Mouse (Mus musculus): ENCODE results near the gene Eif5b. TPM values are rescaled to one million over a fixed set of nuclear protein-coding genes. Genes with fewer than 3 reads are reported as not detected.

Eif5b gene
- polyA plus RNA-seq, 1 experiment from 2014 or later: 14.2 TPM

DNA sequence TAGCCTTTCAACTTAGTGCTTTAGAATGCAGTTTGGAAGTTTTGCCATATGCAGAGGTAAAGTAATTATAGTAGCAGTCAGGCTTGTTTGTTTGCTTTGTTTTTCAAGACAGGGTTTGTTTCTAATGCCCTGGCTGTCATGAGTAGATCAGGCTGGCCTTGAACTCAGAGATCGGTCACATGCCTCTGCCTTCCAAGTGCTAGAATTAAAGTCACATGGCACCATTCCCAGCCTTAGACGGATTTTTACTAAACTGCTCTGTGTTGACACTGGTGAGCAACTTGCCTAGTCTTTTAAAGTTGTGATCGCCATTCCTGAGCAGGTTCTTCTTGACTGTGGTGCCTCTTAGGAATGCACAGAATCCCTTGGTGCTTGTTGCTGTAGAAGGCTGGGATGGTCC, 8.9 kb downstream of the Eif5b start:
- WGBS (ENCODE audit: insufficient replicate concordance): 68% methylated on average over 3 of the region's 3 CpGs
- no peak overlapping the region for H3K9ac ChIP-seq
- H3K27me3 ChIP-seq: no peaks in the 10 kb centered on the region
- no peak for ATAC-seq (ENCODE audit: insufficient read depth)
- H3K4me1 ChIP-seq (replicated peaks): peaks cover 66% of the 10 kb centered on the region
- H3K36me3 ChIP-seq (replicated peaks): 0 out of 2 replicates have a peak, but pooled peaks cover 4% of the 10 kb centered on the region
- H3K4me2 ChIP-seq: no peak overlapping the region
- H3K4me3 ChIP-seq (replicated peaks): no peak overlapping the region
- no peaks in the 10 kb centered on the region for H3K9me3 ChIP-seq (replicated peaks)
- H3K27ac ChIP-seq (replicated peaks): 0 out of 2 replicates have a peak overlapping the region, but pooled peaks have one; percentile 24

DNA sequence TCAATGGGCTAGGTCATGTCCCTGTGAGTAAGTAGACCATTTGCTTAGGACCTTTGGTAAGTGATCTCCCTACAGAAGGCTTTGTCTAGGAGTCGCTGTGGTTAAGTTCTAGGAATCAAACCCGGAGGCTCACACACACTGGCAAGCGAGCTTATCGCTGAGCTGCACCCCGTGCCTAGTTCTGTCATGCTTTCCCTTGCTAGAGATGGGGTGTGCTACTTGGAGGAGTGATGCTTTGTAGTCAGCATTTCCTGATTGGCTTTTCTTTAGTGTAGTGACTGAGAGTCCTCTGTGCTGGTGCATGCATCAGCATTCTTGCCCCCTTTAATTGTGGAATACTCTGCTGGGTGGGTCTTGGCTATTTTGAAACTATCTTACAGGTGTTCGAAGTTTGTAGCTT, 13.8 kb downstream of the Eif5b start:
- 27% methylated on average over 6 of the region's 6 CpGs for WGBS (ENCODE audit: insufficient replicate concordance)
- ATAC-seq (ENCODE audit: insufficient read depth): peak; percentile 93
- no peaks in the 10 kb centered on the region for H3K9me3 ChIP-seq (replicated peaks)
- H3K27me3 ChIP-seq: no peaks in the 10 kb centered on the region
- peak overlapping the region; percentile 95 for H3K27ac ChIP-seq (replicated peaks)
- H3K4me3 ChIP-seq (replicated peaks): peak overlapping the region; percentile 4; the same call in 1 of the 2 replicates
- peaks cover 81% of the 10 kb centered on the region for H3K4me1 ChIP-seq (replicated peaks)
- H3K36me3 ChIP-seq (replicated peaks): no peaks in the 10 kb centered on the region
- peak overlapping the region; percentile 65 for H3K4me2 ChIP-seq
- peak overlapping the region; percentile 33; the same call in 1 of the 2 replicates for H3K9ac ChIP-seq

DNA sequence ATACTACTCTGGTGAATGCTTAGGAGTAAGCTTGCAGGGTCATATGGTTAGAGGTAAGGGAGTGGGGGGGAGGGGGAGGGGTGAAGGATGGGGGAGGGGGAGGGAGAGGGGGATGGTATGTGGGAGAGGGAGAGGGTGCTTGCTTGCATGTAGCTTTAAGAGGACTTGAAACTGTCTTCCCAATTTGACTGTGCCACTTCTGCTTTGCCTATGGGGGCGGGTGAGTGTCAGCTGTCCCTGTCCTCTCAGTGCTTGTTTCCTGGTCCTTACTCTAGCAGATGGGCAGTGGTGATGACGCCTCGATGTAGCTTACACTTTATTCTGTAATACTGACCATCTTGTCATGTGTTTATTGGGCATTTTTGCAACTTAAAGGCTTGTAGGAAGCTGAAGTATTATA, 14.3 kb downstream of the Eif5b start:
- H3K27me3 ChIP-seq: no peaks in the 10 kb centered on the region
- peak overlapping the region; percentile 95 for H3K27ac ChIP-seq (replicated peaks)
- no peaks in the 10 kb centered on the region for H3K9me3 ChIP-seq (replicated peaks)
- peak overlapping the region; percentile 65 for H3K4me2 ChIP-seq
- H3K4me3 ChIP-seq (replicated peaks): peak overlapping the region; percentile 4; the same call in 1 of the 2 replicates
- WGBS (ENCODE audit: insufficient replicate concordance): 37% methylated on average over 3 of the region's 3 CpGs
- peak; percentile 21; the same call in 1 of the 2 replicates for ATAC-seq (ENCODE audit: insufficient read depth)
- peak overlapping the region; percentile 33; the same call in 1 of the 2 replicates for H3K9ac ChIP-seq
- peaks cover 76% of the 10 kb centered on the region for H3K4me1 ChIP-seq (replicated peaks)
- no peaks in the 10 kb centered on the region for H3K36me3 ChIP-seq (replicated peaks)

DNA sequence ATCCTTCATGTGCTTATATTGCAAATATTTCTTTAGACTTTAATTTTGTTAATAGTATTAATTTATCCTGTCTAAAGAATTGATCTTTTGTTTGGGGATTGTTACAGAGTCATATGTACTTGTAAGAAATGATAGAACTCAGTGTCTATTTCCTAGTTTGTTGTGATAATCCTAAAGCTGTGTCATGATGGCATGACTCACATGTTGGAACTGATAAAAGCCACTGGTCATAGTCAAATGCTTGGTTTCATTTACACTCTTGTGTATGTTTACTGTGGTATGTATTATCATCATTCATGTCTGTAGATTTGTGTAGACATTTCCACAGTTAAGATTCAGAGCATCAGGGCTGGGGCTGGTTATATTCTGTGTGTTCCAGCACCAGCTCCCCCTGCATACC, 14.7 kb downstream of the Eif5b start:
- no peaks in the 10 kb centered on the region for H3K9me3 ChIP-seq (replicated peaks)
- H3K36me3 ChIP-seq (replicated peaks): no peaks in the 10 kb centered on the region
- H3K27ac ChIP-seq (replicated peaks): peak overlapping the region; percentile 95
- peak overlapping the region; percentile 65 for H3K4me2 ChIP-seq
- H3K9ac ChIP-seq: 0 out of 2 replicates have a peak overlapping the region, but pooled peaks have one; percentile 9
- ATAC-seq (ENCODE audit: insufficient read depth): peak; percentile 40
- peak overlapping the region; percentile 34 for H3K4me3 ChIP-seq (replicated peaks)
- no peaks in the 10 kb centered on the region for H3K27me3 ChIP-seq
- peaks cover 72% of the 10 kb centered on the region for H3K4me1 ChIP-seq (replicated peaks)

DNA sequence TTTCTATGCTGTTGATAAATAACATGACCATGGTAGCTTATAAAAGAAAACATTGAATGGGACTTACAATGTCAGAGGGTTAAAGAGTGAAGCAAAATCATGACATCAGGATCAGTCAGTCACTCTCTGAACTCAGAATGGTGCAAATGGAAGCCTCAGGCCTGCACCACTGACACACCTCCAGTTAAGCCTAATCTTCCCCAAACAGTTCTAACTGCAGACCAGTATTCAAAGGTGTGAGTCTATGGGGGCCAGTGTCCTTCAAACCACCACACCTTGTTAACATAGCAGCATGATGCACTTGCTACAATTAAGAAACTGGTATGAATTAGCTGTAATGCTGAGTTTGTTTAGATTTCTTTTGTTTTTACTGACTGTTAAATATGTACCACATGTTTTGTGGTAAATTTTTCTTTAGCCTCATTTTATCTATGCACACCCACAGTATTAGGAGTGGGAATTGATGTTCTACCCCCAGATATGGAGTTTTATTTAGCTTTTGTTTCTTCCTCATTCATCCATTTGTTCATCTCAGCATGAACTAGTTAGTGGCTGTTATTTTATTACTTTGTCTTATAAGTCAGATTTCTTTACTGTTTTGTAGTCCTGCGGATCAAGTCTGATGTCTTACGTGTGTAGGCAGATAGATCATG, 16.9 kb downstream of the Eif5b start:
- no peak overlapping the region for H3K9ac ChIP-seq
- H3K27ac ChIP-seq (replicated peaks): peak overlapping the region; percentile 62
- H3K36me3 ChIP-seq (replicated peaks): peaks cover 21% of the 10 kb centered on the region
- peak overlapping the region; percentile 35 for H3K4me2 ChIP-seq
- 81% methylated on average over 2 of the region's 2 CpGs for WGBS (ENCODE audit: insufficient replicate concordance)
- peak; percentile 61 for ATAC-seq (ENCODE audit: insufficient read depth)
- H3K27me3 ChIP-seq: no peaks in the 10 kb centered on the region
- no peak overlapping the region for H3K4me3 ChIP-seq (replicated peaks)
- peaks cover 55% of the 10 kb centered on the region for H3K4me1 ChIP-seq (replicated peaks)
- H3K9me3 ChIP-seq (replicated peaks): no peaks in the 10 kb centered on the region

DNA sequence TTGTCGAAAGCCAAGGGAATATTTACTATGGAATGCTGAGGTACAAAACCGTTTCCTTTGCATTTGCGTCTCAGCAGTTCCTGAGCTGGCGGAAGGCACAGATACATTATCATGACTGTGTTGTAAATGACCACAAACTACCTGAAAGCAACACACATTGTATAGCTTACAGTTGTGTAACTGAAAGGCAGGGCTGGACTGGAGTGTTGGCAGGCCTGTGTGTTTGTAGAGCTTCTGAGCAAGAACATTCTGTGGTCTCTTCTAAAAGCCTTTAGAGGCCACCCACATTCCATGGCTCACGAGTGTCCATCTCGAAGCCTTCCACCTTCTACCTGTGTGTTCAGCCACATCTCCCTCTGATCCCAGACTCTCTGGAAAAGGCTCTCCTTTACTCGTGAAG, 29.5 kb downstream of the Eif5b start:
- Histone ChIP-seq H3K27ac (replicated peaks) (no peak overlapping the region), H3K4me2 (no peak overlapping the region), H3K27me3 (no peaks in the 10 kb centered on the region), H3K9me3 (replicated peaks) (no peaks in the 10 kb centered on the region), H3K4me1 (replicated peaks) (no peaks in the 10 kb centered on the region), H3K4me3 (replicated peaks) (no peak overlapping the region), H3K9ac (no peak overlapping the region), H3K36me3 (replicated peaks) (peaks cover 55% of the 10 kb centered on the region)
- no peak for ATAC-seq (ENCODE audit: insufficient read depth)
- 83% methylated on average over 7 of the region's 7 CpGs for WGBS (ENCODE audit: insufficient replicate concordance)

DNA sequence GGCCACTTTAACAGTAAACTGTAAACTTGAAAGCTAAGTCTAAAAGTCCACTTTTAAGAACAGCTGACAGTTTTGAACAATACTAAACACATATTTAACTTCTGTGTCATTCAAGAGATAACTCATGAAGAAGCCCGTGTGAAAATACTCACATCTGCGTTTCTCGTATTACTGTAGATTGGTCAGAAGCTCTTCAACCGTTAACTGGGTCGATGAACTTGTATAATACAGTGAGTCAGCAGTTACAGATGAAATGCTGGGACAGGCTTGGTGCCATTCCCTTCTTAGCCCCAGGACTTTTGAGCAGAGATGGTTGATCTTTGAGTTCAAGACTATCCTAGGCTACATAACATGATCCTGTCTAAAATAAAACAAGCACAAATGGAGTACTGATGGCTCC, 33.6 kb downstream of the Eif5b start:
- Histone ChIP-seq H3K27me3 (no peaks in the 10 kb centered on the region), H3K9ac (no peak overlapping the region), H3K4me2 (no peak overlapping the region), H3K4me1 (replicated peaks) (no peaks in the 10 kb centered on the region), H3K4me3 (replicated peaks) (no peak overlapping the region), H3K36me3 (replicated peaks) (peaks cover 60% of the 10 kb centered on the region), H3K27ac (replicated peaks) (no peak overlapping the region), H3K9me3 (replicated peaks) (no peaks in the 10 kb centered on the region)
- no peak for ATAC-seq (ENCODE audit: insufficient read depth)
- WGBS (ENCODE audit: insufficient replicate concordance): 79% methylated on average over 5 of the region's 5 CpGs

DNA sequence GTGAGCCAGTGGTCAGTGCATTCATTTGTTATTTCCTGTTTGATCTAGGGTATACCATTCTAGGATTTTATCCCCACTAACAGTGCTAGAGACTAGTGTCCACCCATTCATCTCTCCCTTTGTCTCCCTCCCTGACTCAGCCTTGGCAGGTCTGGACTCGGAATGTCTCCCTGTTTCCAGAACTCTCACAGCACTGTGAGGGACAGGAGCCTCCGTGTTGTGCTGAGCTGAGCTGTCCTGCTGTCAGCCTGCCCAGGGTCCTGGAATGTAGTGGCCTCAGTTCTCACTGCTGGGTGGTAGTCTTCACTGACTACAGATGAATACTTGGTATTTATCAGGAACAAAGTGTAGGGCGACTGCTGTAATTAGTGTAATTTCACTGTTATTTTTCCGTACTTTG, 37.7 kb downstream of the Eif5b start:
- no peak for ATAC-seq (ENCODE audit: insufficient read depth)
- no peak overlapping the region for H3K4me2 ChIP-seq
- peaks cover 80% of the 10 kb centered on the region for H3K36me3 ChIP-seq (replicated peaks)
- H3K4me1 ChIP-seq (replicated peaks): no peaks in the 10 kb centered on the region
- H3K27ac ChIP-seq (replicated peaks): no peak overlapping the region
- 88% methylated on average over 4 of the region's 4 CpGs for WGBS (ENCODE audit: insufficient replicate concordance)
- no peaks in the 10 kb centered on the region for H3K9me3 ChIP-seq (replicated peaks)
- no peak overlapping the region for H3K4me3 ChIP-seq (replicated peaks)
- H3K27me3 ChIP-seq: no peaks in the 10 kb centered on the region
- H3K9ac ChIP-seq: no peak overlapping the region

DNA sequence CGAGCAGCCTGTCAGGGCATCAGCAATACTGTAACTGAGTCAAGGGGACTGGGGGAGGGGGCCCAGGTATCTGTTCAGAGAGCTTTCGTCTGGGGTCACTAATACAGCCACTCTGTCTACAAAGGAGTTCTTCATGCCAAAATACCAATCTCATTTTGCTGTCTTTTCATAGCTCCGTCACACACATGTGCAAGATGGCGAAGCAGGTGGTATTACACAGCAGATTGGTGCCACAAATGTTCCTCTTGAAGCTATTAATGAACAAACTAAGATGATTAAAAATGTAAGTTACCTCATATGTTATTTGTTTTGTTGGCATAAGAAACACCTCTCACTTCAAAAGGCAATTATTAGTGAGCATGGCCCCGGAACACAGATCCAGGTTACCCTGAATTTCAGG, 39.6 kb downstream of the Eif5b start:
- H3K4me2 ChIP-seq: no peak overlapping the region
- no peaks in the 10 kb centered on the region for H3K9me3 ChIP-seq (replicated peaks)
- H3K4me3 ChIP-seq (replicated peaks): no peak overlapping the region
- WGBS (ENCODE audit: insufficient replicate concordance): 82% methylated on average over 5 of the region's 5 CpGs
- no peak overlapping the region for H3K27ac ChIP-seq (replicated peaks)
- H3K36me3 ChIP-seq (replicated peaks): peaks cover 87% of the 10 kb centered on the region
- no peaks in the 10 kb centered on the region for H3K4me1 ChIP-seq (replicated peaks)
- H3K27me3 ChIP-seq: no peaks in the 10 kb centered on the region
- H3K9ac ChIP-seq: no peak overlapping the region
- ATAC-seq (ENCODE audit: insufficient read depth): no peak

DNA sequence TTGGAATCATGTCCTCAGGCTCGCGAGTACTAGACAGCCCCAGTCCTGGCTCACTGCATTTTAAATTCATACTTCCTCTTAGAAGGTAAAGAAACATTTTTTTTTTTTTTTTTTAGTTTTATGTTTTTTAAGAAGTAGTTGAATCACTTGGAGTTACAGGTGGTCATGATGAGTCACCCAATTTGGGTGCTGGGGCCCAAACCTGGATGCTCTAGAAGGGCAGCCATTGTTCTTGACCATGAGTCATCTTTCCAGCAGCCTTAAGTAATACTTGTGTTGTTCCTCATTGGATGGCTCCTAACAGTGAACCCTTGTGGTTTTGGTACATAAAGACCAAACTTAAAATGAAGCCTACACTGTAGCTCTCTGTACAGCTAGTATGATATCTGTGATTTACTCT, 41.1 kb downstream of the Eif5b start:
- Histone ChIP-seq H3K36me3 (replicated peaks) (peaks cover 89% of the 10 kb centered on the region), H3K27me3 (no peaks in the 10 kb centered on the region), H3K4me1 (replicated peaks) (no peaks in the 10 kb centered on the region), H3K27ac (replicated peaks) (no peak overlapping the region), H3K4me2 (no peak overlapping the region), H3K9me3 (replicated peaks) (no peaks in the 10 kb centered on the region), H3K4me3 (replicated peaks) (no peak overlapping the region), H3K9ac (no peak overlapping the region)
- ATAC-seq (ENCODE audit: insufficient read depth): no peak
- WGBS (ENCODE audit: insufficient replicate concordance): 97% methylated on average over 2 of the region's 2 CpGs

DNA sequence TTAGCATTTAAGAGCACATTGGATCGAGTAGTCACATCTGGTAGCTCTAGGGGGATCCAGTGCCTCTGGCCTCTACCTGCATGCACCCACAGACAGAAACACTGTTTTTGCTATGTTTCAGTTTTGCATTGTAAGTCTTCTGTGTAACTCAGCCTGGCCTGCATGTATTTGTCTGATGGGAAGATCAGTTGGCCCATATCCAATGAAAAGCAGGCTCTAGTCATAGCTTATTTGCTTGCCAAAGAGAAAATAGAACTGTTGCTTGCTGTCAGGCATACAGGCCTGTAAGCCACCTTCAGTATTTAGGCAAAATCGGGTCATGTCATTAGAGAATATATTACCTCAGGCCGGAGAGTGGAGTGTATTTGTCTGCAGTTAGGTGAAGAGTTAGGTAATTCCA, 50.3 kb downstream of the Eif5b start:
- H3K4me2 ChIP-seq: no peak overlapping the region
- ATAC-seq (ENCODE audit: insufficient read depth): no peak
- 80% methylated on average over 3 of the region's 3 CpGs for WGBS (ENCODE audit: insufficient replicate concordance)
- H3K27me3 ChIP-seq: no peaks in the 10 kb centered on the region
- H3K36me3 ChIP-seq (replicated peaks): peaks cover 96% of the 10 kb centered on the region
- H3K9me3 ChIP-seq (replicated peaks): no peaks in the 10 kb centered on the region
- no peaks in the 10 kb centered on the region for H3K4me1 ChIP-seq (replicated peaks)
- H3K27ac ChIP-seq (replicated peaks): no peak overlapping the region
- H3K4me3 ChIP-seq (replicated peaks): no peak overlapping the region
- H3K9ac ChIP-seq: no peak overlapping the region

DNA sequence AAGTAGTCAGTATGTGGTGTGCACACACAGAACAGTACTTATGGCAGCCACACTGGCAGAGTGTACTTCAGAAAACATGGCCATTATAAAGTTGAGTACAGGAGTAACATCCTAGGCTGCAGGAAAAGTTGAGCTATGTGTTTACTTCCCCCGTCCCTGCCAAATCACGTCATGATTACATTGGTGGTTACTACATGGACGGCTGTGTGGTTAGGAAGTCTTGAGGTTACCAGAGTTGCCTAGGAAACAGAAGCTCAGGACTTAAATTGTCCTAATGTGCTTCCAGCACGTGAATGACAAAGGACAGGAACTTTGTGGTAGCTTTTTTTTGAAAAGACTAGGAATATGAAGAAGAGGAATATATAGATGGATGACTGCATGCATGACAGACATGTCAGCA, 51.8 kb downstream of the Eif5b start:
- Histone ChIP-seq H3K27ac (replicated peaks) (no peak overlapping the region), H3K9ac (no peak overlapping the region), H3K4me2 (no peak overlapping the region), H3K36me3 (replicated peaks) (peaks cover 99% of the 10 kb centered on the region), H3K9me3 (replicated peaks) (no peaks in the 10 kb centered on the region), H3K4me1 (replicated peaks) (no peaks in the 10 kb centered on the region), H3K27me3 (no peaks in the 10 kb centered on the region), H3K4me3 (replicated peaks) (no peak overlapping the region)
- ATAC-seq (ENCODE audit: insufficient read depth): no peak
- WGBS (ENCODE audit: insufficient replicate concordance): 38% methylated on average over 4 of the region's 4 CpGs

Measured in liver, embryonic 15.5 days (tissue).